Mouse (Mus musculus): ENCODE measurements at regions not wholly inside any gene's neighbourhood (a gene's known extent, or its start where the extent isn't known, plus 50 kb on each side); places are given as distances from the start of the nearest gene placed in this dataset.

DNA sequence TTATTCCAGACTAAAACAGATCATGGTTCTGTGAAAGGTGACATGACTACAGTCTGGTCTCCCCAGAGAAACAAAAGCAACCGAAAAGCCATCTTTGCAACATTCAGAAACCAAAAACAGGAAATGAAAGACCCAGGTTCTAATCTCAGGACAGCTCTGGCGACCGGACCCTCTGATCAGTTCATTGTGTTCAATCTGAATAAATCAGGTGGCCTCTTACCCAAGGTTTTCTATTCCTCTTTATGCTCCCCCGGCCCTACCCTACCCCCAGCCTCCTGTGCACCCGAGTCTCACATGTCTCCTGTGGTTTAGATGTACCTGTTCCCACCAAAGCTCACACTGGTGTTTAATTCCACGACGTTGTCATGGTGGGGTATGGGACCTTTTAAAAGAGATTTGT lies 238.6 kb upstream of the Jmjd1c start:
- no peak for DNase-seq (ENCODE audit: low spot score)

DNA sequence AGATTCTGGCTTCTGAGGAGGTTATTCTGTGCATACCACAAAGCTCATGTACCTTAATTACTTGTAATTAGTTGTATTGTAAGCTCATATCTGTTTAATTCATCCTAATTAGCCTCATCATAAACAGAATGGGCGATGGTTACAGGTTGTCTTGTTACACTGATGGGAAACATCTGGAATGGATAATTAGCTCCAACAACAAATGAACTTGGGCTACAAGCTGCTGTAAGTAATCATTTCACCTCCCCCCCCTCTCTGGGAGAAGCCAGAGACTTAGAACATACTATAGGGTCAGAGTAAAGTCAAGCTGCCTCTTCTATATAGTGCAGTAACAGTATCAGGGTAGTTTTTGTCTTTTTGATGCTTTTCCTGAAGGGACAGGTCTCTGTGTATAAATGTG lies 234.5 kb upstream of the Jmjd1c start:
- no peak for DNase-seq (ENCODE audit: low spot score)

DNA sequence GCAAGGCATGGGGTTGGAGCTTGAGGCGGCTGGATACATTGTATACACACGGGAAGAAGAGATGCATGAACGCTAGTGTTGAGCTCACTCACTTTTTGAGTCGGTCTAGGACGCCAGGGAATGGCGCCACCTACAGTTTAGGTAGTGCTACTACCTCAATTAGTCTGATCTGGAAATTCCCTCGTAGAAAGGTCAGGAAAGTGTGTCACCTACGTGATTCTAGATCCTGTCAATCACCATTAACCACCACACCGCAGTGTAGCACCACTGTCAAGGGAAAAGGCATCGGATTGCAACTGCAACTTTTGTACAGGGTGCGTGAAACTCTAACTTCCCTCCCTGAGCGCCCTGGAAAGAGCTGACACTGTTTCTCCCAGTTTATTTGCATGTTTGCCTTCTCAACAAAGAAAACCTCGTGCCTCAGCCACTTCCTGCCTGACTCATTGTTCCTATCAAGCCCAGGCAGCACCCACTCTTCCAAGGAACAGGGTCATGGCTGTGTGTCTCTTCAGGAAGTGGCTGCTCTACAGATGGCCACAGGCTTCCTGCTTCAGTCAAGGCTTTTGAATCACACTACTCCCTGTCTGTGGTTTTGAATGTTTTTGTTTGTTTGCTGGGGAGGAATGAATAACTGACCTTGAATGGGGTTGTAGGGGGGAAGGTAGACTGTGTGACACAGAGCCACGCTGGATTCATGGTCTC lies 231.6 kb upstream of the Jmjd1c start:
- no peak for DNase-seq (ENCODE audit: low spot score)

DNA sequence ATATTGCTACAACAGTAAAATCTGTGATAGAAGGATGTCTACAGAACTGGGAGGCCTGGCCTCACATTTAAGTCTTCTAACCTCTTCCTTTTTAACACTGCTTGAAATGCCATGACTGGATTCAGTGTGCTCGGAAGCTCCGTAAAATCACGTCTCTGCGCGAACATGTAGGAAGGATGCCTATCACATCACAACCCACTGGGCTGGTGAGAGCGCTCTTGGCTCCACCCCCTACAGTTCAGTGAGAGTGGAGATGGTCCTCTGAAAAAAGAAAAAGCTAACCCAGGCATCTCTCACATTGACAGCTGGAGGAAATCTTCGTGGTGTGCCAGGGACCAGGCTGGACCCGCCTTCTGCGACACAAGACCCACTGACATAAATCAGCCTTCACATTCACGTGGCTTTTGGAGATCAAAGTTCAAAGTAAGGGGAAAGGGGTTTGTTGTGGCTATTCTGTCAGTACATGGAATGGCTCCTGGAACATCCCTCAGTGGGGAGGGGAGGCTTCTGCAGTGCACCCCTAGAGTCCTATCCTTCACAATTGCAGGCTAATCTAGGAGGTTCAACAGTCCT lies 230.8 kb upstream of the Jmjd1c start:
- no peak for DNase-seq (ENCODE audit: low spot score)

DNA sequence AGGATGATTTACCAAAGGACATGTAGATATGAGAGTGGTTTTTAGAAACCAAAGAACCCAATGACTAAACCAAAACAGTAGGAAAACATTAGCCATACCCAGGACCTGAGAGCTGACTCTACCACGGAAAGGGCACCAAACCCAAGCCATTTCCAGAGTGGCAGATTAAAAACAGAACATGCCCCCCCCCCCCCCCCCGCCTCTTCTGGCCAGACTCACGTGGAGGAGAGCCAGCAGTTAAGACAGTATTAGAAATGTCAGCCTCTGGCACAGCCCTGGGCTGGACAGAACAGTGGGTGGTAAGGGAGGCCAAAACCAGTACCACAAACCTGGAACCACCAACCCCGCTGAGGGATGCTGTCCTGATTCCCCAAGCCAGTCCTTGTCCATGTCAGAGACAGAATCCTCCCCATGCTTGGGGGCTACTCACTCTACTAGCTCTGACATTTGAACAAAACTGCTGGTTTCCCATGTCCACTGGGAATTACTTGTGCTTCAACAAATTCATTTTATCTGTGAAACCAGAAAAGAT lies 224.7 kb upstream of the Jmjd1c start:
- DNase-seq (ENCODE audit: low spot score): no peak

DNA sequence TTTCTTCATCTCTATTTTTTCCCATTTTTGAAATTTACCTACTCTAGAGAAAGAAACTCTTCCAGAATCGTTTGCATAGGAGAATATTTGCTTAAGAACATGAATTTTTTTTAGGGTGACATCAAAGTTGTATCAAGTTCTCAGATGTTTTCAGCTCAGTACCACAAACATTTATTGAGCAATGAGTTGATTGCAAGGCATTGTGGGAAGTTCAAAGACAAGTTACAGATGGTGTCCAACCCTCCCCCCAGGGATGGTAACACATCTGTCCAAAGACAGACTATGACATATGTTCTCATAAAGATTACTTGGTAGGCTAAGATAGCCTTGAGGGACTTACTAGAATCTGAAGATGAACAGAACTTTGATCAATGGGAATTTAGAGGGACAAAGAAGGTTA lies 224.3 kb upstream of the Jmjd1c start:
- no peak for DNase-seq (ENCODE audit: low spot score)

DNA sequence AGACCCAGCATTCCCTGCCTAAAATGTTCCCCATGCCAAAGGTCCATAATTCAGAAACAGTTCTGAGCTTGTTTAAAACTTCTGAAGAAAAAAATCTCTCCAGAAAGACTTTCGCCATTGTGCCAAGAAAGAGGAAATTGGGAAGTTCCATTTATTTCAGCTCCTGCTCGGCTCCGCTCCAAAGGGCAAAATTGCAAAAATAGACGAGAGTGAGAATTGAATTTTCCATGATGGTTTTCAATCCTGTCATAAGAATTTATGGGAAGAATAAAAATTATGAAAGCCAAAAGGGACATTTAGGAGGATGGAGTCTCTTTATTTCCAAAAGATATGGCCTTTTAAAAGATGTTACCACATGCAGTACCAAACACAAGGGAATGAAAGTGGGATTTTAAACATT lies 222.5 kb upstream of the Jmjd1c start:
- DNase-seq (ENCODE audit: low spot score): no peak

DNA sequence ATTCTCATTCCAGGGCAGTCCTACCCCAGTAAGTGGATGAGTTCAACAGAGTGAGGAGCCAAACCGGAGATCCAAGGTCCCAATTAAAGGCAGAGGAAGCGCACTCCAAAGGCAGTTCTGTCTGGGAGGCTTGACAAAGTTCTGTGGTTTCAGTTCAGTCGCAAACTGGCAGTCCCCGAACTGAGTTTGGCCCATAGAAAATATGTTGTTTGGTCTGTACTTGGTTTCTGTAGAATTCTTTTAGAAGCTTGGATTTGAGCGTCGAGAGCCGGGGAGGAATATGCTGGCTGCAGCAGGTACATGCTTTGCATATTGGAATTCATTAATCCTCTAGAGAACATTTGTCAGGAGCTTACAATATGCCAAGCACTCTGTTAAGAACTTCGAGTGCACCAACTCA lies 216.9 kb upstream of the Jmjd1c start:
- no peak for DNase-seq (ENCODE audit: low spot score)

DNA sequence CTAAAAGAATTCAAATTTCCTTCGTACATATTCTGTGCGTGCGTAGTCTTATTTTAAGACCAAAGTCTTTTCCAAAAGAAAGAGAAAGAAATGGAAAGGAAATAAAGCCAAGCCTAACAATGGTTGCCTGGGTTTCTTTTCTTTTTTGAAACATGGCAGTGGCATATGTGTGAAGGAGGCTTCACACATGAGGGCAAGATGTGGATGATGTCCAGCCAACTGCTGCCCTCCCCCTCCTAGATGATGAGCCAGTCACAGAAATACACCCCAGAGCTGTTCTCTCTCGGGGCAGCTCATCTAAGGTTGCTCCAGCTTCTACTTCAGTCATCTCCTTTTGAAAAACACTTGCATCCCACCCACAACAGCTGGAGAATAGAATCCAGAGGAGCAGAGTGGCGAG lies 213.1 kb upstream of the Jmjd1c start:
- no peak for DNase-seq (ENCODE audit: low spot score)

DNA sequence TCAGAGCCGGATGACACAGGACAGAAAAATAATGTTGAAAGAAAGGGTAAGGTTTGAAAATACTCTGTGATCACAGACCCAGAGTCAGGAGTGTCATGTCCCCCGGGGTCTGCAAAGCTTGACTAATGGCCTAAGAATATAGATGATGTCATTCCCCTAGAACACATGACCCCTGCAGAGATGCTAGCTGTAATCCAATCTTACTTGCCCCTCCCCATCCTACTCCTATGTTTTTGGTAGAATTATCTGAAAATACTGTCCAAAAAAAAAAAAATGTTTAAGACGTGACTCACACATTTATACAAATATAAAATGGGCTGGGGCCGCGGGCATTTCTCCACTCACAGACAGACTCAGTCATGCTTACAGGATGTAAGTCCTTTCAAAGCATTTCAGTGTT lies 210.3 kb upstream of the Jmjd1c start:
- DNase-seq (ENCODE audit: low spot score): no peak

DNA sequence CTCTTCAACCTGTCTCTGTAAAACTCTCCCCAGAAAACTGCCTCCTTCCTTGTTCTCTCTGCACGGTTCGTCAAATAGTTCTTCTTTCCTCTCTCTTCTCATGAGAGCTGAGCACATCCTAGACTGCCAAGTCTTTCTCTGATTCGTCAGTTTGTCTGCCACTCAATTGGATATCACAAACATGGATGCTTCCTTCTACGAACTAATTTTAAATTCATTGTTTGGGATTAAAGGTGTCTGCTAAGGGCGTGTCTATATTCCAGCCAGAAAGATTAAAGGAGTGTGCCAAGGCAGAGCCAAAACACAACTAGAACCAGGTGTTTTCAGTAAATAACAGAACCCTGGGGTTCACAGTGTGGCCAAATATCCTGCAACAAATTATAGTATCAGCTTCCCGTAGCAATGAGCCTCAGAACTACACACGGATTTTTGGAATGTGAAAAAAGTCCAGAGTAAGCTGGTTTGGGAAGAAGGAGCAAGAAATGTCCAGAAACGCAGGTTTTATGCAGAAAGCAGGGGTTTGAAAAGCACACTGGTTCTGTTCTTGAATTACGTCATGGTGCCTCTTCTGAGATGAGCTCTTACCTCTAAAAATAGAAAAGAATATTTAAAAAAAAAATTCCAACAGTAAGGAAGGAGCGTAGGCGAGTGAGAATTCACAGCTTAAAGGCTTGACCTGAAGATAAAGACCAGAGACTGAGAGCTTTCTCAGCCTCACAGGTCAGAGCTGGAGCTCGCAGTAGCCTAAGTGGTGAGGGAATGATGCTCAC lies 206.0 kb upstream of the Jmjd1c start:
- DNase-seq (ENCODE audit: low spot score): no peak

DNA sequence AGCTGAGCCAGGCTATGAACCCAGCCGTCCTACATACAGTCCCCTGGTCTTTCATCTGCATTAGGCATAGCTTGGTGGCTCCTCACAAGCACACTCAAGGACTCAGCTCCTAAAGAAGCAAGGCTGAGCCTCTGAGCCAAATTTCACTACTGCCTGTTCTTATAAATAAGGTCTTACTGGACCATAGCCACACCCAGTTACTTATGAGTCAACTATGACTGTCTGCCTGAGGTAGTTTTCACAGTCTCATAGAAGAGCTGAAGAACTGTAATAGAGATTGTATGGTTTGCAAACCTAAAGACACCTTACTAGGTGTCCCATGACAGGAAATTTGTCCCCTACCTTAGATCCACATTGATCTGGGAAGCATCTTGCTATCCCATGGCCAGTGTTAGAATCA lies 204.1 kb upstream of the Jmjd1c start:
- no peak for DNase-seq (ENCODE audit: low spot score)

DNA sequence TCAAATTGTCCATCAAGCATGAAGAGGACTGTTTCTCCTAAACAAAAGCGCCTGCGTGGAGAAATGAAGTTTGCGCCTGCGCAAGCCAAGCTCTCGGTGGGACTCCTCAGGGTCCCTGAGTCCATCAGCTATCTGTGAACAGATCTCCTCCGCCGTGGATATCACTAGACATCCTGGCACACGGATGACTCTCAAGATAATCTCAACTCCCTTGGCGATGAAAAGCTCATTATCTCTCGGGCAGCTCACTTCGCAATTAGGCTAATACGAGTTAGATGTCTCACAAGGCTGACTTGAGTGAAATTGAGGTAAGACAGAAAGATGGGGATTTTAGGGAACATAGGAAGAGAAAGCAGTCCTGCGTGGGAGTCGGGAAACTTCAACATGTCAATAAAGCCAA lies 202.1 kb upstream of the Jmjd1c start:
- no peak for DNase-seq (ENCODE audit: low spot score)

DNA sequence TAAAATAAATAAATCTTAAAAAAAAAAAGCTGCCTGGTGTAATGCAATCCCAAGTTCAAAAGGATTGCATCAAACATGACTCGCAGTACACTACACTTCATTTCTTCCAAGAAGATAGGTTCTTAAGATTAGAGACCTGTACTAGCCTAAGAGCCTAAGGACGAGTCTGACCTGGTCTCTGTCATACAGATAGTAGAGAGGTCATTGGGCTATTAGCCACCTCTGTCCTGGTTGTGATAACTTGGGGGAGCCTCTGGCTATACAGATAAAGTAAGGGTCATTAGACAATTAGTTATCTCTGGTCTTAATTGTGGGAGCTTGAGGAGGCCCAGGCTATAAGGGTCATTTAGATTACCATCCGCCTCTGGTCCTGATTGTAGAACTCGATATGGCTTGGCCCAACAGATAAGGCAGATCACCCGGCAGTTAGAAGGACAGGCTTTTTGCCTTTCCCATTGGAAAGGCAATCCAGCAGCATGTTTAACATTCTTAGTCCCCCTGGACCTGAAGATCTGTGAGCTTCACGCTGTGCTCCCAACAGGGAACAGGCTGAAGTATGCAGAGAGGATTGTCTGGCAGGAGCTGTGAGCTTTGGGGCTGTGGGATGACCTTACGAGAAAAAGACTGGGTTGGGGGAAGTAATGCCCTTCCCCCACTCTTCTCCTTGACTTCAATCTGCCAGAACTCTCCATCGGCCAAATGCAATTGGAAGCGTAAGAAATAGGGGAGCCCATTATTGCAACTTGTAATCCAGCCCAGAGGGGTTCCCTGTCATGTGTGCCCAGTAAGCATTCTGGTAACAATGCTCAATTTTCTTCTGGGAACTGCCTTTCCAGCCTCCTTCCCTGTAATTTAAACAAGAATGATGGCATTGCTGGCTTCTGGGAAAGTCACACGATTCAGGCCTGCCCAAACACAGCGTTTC lies 199.0 kb upstream of the Jmjd1c start:
- DNase-seq (ENCODE audit: low spot score): no peak

DNA sequence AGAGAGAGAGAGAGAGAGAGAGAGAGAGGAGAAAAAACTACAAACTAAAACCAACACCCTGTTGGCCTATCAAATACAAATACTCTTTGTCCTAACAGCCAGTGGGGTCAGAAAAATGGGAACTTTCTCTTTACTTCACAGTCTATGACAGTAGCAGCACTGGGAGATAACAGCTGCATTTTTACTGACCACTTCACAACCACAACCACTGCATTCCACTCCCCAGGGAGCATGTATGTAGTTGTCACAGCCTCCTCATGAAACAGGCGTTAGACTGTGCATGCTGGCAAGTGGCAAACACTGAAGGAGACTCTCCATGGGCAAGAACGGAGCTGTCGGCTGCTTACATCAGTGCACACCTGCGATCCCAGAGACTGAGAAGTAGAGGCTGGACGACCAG lies 196.2 kb upstream of the Jmjd1c start:
- no peak for DNase-seq (ENCODE audit: low spot score)

DNA sequence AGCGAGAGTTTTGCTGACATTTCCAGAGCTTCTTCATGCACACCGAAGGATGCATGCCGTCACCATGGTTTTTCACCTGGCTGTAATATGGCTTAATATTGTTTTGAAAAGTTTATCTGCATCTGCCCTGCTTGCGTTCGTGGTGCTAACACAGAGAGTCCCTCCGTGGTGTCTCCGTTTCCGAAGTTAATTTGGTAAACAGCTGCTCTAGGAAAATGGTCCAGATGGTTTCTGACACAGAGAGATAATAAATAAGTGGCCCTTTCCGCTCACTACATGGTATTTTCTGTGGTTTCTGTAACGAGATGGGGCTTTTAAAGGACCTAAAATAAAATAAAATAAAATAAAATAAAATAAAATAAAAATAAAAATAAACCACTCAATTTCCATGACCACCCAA lies 195.1 kb upstream of the Jmjd1c start:
- no peak for DNase-seq (ENCODE audit: low spot score)

DNA sequence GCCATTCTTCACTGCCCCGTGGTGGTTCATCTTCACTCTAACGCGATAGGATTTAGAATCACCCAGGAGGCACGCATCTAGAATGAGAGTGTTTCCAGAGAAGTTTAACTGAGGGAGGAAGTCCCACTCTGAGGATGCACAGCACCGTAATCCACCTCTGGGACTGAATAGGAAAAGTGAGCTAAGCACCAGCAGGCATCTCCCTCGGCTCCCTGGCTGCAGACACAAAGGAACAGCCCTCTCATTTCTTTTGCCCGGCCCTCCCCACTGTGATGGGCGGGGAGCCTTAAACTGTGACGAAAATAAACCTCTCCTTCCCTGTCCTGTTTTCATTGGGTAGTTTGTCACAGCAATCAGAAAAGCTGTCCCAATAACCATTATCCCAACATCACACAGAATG lies 194.1 kb upstream of the Jmjd1c start:
- no peak for DNase-seq (ENCODE audit: low spot score)

DNA sequence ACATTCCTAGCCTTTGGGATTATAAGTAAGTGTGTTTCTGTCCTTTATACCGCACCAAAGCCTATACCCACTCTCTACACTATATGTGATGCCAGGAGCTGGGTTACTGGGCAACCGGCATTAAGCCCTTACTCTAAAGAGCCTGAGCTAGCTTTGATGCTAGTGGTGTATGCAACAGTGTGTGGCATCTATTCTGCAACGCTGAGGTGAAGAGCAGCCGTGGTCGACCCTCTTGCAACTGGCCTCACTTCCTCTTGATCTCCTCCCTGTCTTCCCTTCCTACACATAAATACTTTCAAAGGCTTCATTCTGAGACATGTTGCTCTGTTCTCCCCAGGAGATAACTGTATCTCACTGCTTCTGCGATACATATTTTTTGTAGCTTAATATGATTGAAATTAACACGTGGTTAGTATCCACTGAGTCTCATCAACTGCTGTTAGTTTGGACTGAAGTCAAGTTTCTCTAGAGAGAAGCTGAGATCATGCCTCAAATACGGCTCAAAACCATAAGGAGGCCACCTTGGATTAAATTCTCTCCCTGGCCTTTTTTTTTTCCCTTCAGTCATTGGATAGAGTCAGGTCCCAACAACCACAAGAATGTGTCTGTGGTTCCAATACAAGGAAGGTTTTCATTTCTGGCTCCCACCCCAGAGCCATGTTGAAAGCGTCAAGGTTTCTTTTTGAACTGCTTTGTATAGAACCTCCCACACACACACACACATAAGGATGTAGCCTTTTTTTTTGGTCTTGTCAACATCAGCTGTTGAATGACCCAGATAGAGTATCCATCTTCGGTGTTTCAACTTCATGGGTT lies 191.2 kb upstream of the Jmjd1c start:
- no peak for DNase-seq (ENCODE audit: low spot score)

DNA sequence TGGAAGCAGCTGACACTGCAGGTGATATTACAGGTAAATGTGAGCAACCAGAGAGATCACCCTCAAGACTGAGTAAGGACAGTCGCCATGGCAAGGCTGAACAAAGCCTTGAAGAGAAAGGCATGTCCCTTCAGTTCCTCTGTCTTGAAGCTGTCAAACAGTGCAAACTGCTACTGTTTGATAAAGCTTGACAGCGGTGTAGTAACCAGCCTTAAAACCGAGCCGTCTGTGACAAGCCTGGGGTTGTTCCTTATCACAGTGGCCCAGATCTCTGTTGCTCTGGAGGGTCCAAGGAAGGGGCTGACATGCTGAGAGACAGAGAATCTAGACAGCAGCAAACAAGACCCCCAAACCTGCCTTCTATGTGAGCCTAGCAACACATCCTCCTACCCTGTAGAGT lies 188.1 kb upstream of the Jmjd1c start:
- no peak for DNase-seq (ENCODE audit: low spot score)

DNA sequence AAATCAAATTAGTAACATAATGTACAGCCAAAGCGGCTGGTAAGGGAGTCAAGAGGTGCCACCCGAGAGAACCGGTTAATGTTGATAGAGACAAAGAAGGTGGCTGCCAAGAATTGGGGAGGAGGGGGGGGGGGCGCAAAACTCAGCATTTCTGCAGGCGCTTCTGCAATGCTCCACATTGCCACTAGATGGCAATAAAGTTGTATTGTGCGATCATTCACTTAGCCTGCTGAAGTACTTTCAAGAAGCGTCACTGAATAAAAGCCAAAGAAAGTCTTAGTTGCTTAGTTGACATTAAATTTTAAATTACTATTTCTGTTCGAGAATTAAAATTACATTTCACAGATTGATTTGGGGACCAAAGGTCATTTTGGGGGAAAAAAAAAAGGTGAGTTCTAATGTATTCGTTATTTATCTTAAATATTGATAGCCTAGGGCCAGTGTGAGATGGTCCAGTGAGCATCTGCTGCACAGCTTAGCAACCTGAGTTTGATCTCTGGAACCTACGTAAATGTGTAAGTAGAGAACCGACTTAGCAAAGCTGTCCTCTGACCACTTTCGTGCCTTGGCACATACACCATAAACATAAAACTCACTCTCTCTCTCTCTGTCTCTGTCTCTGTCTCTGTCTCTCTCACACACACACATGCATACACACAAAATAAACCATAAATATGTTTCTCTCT lies 186.6 kb upstream of the Jmjd1c start:
- no peak for DNase-seq (ENCODE audit: low spot score)
